Mouse (Mus musculus) T-helper 17 cell (primary cell): ENCODE data around the gene Crtc3.

ENCODE experiments used
- in situ Hi-C, 2 experiments: fragments of 300-600 bp; cut with MboI, MseI; formaldehyde crosslinking; loops; 1 replicate in 1 of 2; 2 replicates in 1 of 2; pipeline ENCODE4 v1.15.1; 2025; ENCODE audit warnings: high pct_unique_total_duplicates in 2 of 2

Crtc3 gene

GRCm38 (mm10) chr7:80642552-80642951 is 46.1 kb downstream of the Crtc3 start:
- in situ Hi-C loops: no loop called here

GRCm38 (mm10) chr7:80641899-80642298 is 46.8 kb downstream of the Crtc3 start:
- in situ Hi-C loops: no loop called here

GRCm38 (mm10) chr7:80641497-80641896 is 47.2 kb downstream of the Crtc3 start:
- in situ Hi-C loops: no loop called here

GRCm38 (mm10) chr7:80639981-80640380 is 48.7 kb downstream of the Crtc3 start:
- in situ Hi-C loops: loop anchor here in 1 of 2 experiments (5.0 kb wide), 2 partner anchors 42 to 43 kb away; no protein-coding TSS in a partner anchor

- in situ Hi-C loops: loop anchor here in 1 of 2 experiments (5.0 kb wide), 2 partner anchors 41 to 44 kb away; no protein-coding TSS in a partner anchor
These were observed 50.2 kb downstream of the Crtc3 start for GRCm38 (mm10) chr7:80638460-80638859.

- in situ Hi-C loops: loop anchor here in 1 of 2 experiments (5.0 kb wide), 2 partner anchors 40 to 45 kb away; no protein-coding TSS in a partner anchor
These were observed 51.5 kb downstream of the Crtc3 start for GRCm38 (mm10) chr7:80636953-80637800.

GRCm38 (mm10) chr7:80636288-80636952 is 52.3 kb downstream of the Crtc3 start:
- in situ Hi-C loops: loop anchor here in 1 of 2 experiments (5.0 kb wide), 2 partner anchors 39 to 46 kb away; no protein-coding TSS in a partner anchor

- in situ Hi-C loops: loop anchor here in 1 of 2 experiments (5.0 kb wide), 2 partner anchors 39 to 46 kb away; no protein-coding TSS in a partner anchor
These were observed 52.8 kb downstream of the Crtc3 start for GRCm38 (mm10) chr7:80635866-80636265.

GRCm38 (mm10) chr7:80634741-80635140 is 53.9 kb downstream of the Crtc3 start:
- in situ Hi-C loops: loop anchor here in 1 of 2 experiments (5.0 kb wide), 2 partner anchors 37 to 48 kb away; no protein-coding TSS in a partner anchor

- in situ Hi-C loops: no loop called here
These were observed 55.0 kb downstream of the Crtc3 start for GRCm38 (mm10) chr7:80633635-80634034.

- in situ Hi-C loops: no loop called here
These were observed 56.7 kb downstream of the Crtc3 start for GRCm38 (mm10) chr7:80631993-80632392.

- in situ Hi-C loops: no loop called here
These were observed 57.3 kb downstream of the Crtc3 start for GRCm38 (mm10) chr7:80631405-80631804.

GRCm38 (mm10) chr7:80629369-80629768 is 59.3 kb downstream of the Crtc3 start:
- in situ Hi-C loops: loop anchor here in 1 of 2 experiments (10.0 kb wide), 1 partner anchor 1735 kb away; the partner anchor contains the start of gene Aen

GRCm38 (mm10) chr7:80628708-80629183 is 59.9 kb downstream of the Crtc3 start:
- in situ Hi-C loops: loop anchor here in 1 of 2 experiments (10.0 kb wide), 1 partner anchor 1734 kb away; the partner anchor contains the start of gene Aen

GRCm38 (mm10) chr7:80626943-80627342 is 61.7 kb downstream of the Crtc3 start:
- in situ Hi-C loops: loop anchor here in 1 of 2 experiments (10.0 kb wide), 1 partner anchor 1732 kb away; the partner anchor contains the start of gene Aen

GRCm38 (mm10) chr7:80625841-80626240 is 62.8 kb downstream of the Crtc3 start:
- in situ Hi-C loops: loop anchor here in 1 of 2 experiments (10.0 kb wide), 1 partner anchor 1731 kb away; the partner anchor contains the start of gene Aen

- in situ Hi-C loops: loop anchor here in 1 of 2 experiments (10.0 kb wide), 1 partner anchor 1728 kb away; the partner anchor contains the start of gene Aen
These were observed 65.4 kb downstream of the Crtc3 start for GRCm38 (mm10) chr7:80623276-80623675.

GRCm38 (mm10) chr7:80616096-80616495 is 72.6 kb downstream of the Crtc3 start:
- in situ Hi-C loops: no loop called here

- in situ Hi-C loops: no loop called here
These were observed 74.6 kb downstream of the Crtc3 start for GRCm38 (mm10) chr7:80614042-80614441.

GRCm38 (mm10) chr7:80612191-80612787 is 76.4 kb downstream of the Crtc3 start:
- in situ Hi-C loops: no loop called here

- in situ Hi-C loops: no loop called here
These were observed 77.0 kb downstream of the Crtc3 start for GRCm38 (mm10) chr7:80611646-80612045.
